Mouse (Mus musculus): ENCODE results near the gene Tlr9.

DNA sequence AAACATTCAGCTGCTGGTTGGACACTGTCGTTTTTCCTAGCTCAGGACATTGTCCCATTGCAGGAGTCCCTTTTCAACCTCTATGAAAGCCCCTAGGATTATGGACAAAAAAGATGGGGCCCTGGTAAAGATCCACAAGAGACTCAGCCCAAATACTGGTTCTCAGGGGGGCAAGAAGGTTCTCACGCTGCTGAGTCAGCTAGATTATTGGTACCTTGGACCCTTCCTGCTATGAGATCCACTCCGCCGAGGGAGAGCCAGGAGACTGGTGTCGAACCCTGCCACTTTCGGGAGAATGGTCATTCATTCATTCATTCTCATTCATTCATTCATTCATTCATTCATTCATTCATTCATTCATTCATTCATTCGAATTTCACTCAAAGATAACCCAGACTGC is 5.4 kb upstream of the Tlr9 start:
- TF ChIP-seq EP300 (IDR thresholded peaks at IDR 0.05; ENCODE audit: low read depth in 1 of 2, low read length in 2 of 2) (no peak), CHD1 (IDR thresholded peaks at IDR 0.05; ENCODE audit: low read depth, low read length) (no peak), MAFK (IDR thresholded peaks at IDR 0.05; ENCODE audit: borderline replicate concordance, low read depth, low read length) (0 out of 2 replicates have a peak, but pooled peaks have one; percentile 20)

Measured in MEL (cell line).